Mouse (Mus musculus) brain, adult 10 weeks (tissue): ENCODE results near the gene Acbd4. TPM values are rescaled to one million over a fixed set of nuclear protein-coding genes. Genes with fewer than 3 reads are reported as not detected.

Source experiments
- polyA plus RNA-seq: library from polyadenylated mRNA; stranded (reverse); fragments of 350-450 nt; fragmentation: Illumina TruSeq; extraction: RNeasy Lipid Tissue Mini Kit (QIAGEN cat#74804); gene quantifications from one replicate; pipeline ENCODE4 v1.2.3, GENCODE M21; 2015; ENCODE audit warnings: low read depth, low replicate concordance

Gene Acbd4
- 55.3 TPM for polyA plus RNA-seq

GRCm38 (mm10) chr11:103101481-103101865 is at the start of gene Acbd4, which contains the start of gene Plcd3:
TSS of gene Acbd4 (plus strand) at chr11:103101682.
TSS of gene Plcd3 (minus strand) at chr11:103101658.

DNA sequence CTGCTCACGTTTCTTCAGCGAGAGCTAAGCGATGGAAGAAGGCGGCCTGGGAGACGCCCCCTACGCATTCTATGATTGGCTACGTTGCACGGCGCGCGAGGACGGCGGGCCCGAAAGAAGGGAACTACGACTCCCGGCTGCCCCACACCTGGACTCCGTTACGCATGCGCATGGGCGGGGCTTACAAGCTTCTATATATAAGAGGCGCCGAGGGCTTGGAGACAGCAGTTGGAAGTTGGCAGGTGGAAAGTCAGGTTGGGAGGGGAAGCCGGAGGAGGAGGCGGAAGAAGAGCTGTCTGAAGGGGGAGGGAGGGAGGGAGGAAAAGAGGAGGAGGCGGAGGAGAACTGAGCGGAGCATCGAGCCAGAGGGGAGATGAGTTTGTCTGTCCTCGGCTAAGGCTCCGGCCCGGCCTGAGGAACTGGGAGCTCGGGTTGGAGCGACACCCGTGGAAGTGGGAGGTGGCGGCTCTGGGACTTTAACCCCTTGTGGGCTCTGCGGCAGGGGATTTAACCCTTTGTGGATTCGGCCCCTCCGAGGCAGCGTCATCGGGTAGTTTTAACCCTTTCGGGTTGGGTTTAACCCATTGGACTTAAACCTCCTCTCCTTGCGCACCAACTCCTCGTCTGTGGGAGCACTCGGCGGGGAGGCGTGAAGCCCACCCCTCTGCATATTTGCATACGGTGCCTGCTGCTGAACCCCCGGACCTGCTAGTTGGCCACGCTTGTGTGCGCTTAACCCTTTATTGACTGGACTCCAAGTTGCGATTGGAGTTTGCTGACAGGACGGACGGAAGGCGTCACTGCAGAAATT is 14.7 kb downstream of the Acbd4 start, which contains the start of gene Hexim1:
Gene Hexim1 (plus strand): TSS at position 224 of the 811 bp plus-strand sequence.

GRCm38 (mm10) chr11:103131701-103132575 is 30.5 kb downstream of the Acbd4 start, which contains the start of gene Hexim2:
TSS of gene Hexim2 (plus strand) at chr11:103132429.

Other genes with a start within 250 kb of the Acbd4 start
- 80.2 TPM for gene Eftud2, start 220.7 kb upstream of the Acbd4 start, polyA plus RNA-seq
- gene Ccdc103, start 220.5 kb upstream of the Acbd4 start, polyA plus RNA-seq = 4.4 TPM
- 0.30 TPM for gene Fam187a, start 216.5 kb upstream of the Acbd4 start, polyA plus RNA-seq
- gene Gfap, start 200.8 kb upstream of the Acbd4 start, polyA plus RNA-seq = 158 TPM
- 0.13 TPM for gene Kif18b, start 176.6 kb upstream of the Acbd4 start, polyA plus RNA-seq
- 9.2 TPM for gene C1ql1, start 155.0 kb upstream of the Acbd4 start, polyA plus RNA-seq
- 87.5 TPM for gene Nmt1, start 73.5 kb upstream of the Acbd4 start, polyA plus RNA-seq
- gene Dcakd, start 73.3 kb upstream of the Acbd4 start, polyA plus RNA-seq = 42.0 TPM
- 12.3 TPM for gene Plcd3, start within 50 bp of the Acbd4 start, polyA plus RNA-seq
- 34.8 TPM for gene Hexim1, start 14.5 kb downstream of the Acbd4 start, polyA plus RNA-seq
- gene Hexim2, start 30.7 kb downstream of the Acbd4 start, polyA plus RNA-seq = 18.1 TPM
- 100 TPM for gene Fmnl1, start 69.4 kb downstream of the Acbd4 start, polyA plus RNA-seq
- 2.3 TPM for gene 1700023F06Rik, start 106.9 kb downstream of the Acbd4 start, polyA plus RNA-seq
- 0.71 TPM for gene Spata32, start 116.8 kb downstream of the Acbd4 start, polyA plus RNA-seq
- gene Map3k14, start 165.8 kb downstream of the Acbd4 start, polyA plus RNA-seq = 3.1 TPM